Mouse (Mus musculus): ENCODE data around the gene Slc25a11.

- TF ChIP-seq CTCF (IDR thresholded peaks at IDR 0.05) (no peak), EP300 (IDR thresholded peaks at IDR 0.05) (no peak)
These were observed 15.8 kb upstream of the Slc25a11 start for GRCm38 (mm10) chr11:70663101-70663500.

Measured in lung, postnatal 0 days (tissue).